Mouse (Mus musculus): ENCODE results near the gene Hmcn1.

Hmcn1 gene

DNA sequence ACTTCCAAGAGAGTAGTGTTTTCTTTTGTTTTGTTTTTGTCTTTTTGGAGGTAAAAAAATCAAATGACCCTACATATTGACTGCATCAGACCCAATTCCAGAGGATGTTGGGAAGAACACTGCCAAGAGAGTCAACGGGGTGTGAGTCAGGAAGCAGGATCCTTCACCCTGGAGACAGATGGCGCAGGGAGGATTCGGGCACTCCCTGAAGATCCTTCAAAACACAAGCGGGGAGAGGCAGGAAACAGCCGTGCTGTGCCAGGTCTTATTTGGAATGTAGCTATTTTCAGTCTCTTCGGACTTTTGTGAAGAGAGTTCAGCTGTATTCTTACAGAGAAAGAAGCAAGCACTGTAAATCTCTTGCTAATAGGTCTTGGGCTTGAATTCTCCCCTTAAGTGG, 120.0 kb downstream of the Hmcn1 start:
- DNase-seq = peak; percentile 91

DNA sequence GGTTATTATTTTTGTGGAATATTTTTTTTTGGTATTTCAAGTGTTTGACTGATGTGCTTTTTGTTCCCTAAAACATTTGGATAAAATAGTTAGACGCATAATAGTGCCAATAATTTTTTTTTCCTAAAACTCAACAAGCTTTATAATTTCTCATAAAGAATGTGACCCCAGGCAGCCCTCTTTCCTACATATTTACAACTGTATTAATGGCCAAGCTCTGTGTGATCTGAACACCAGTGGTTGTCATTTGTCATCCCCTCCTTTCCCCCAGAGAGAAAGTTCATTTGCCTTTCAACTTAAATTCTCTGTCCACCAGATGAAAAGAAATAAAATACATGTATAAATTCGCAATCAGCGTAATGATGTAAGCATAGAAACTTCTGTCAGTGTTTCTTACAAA, 121.1 kb downstream of the Hmcn1 start:
- no peak for DNase-seq

DNA sequence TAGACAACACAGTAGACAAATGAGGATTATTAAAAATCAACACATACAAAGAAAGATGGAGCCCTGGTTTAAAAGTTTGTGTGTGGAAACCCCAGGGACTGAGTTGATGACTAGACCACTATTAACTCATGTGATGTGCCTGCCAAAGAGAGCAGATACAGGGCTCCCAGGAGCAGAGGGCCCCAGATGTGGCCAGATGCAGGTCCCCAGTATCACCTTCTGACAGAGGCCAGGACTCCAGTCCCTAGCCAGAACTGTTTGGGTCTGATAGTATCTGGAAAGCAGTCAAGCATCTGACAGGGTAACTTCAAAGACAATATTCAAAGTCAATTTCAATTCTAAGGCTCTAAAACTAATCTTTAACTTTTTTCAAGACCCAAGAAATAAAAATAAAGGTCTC, 124.0 kb downstream of the Hmcn1 start:
- no peak for DNase-seq

DNA sequence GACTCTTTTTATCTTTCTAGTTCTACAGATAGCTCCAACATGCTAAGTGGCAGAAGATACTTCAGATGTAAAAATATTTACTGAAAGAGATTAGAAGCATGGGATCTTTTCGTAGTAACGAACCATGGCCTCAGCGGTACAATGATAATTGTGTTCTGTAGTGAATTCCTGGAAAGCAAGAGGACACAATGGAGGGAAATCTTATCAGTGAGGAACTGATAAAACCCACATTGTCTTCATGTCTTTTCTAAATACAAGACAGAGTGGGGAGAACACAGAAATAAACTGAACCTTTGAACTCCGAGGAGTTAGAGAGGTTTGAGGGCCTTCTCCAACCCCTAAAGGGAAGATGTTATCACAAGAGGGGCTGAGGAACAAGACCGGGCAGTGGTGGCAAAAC, 126.6 kb downstream of the Hmcn1 start:
- no peak for DNase-seq

DNA sequence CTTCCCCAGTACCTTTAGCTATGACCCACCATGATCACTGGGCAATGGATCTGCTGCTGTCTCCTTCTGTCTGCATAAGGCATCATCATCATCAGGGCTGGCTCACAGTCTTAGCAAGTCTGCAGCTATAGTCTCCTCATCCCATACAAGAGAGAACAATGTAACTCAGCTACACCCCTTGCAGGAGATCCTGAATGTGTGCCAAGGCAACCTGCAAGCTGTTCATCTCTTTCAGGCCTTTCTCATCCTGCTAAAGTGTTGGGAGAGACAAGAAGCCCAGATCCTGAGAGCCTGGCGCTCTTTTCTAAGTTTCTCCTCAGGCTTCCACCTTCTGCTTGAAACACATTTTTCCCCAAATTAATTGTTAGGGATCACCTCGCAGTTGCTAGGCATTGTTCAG, 135.5 kb downstream of the Hmcn1 start:
- no peak for DNase-seq

DNA sequence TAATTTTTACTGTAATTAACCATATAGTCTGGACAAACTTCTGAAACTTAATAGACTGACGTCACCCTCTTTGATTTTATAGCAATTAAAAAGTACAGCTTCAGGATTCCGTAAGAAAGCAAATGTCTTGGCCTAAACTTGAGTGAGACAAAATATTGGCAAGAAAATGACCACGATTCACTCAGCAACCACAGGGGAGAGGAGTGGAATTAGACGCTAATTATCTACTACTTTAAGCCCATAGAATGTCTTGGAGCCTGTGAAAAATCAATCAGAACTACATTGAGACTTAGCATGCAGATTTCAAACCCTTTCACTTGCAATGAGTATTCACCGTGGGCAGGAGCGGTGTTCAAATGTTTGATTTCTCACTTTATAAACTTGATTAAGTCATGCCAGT, 159.8 kb downstream of the Hmcn1 start:
- no peak for DNase-seq

DNA sequence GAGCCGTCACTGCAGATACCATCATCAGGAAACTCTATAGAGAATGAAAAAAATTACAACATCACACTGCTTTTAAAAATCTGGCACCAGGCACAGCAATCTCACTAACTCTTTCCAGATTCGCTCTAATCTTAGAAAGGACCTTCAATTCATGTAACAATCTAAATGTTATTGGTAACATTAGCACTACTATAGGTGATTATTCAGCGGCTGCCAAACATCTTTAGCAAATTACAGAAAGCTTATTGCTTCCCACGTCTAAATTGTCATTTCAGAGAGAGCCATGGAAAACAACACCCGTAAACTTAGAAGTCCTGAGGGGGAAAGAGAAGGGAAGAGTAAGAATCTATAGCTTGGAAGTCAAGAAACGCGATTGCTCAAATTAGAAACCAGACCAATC, 163.4 kb downstream of the Hmcn1 start:
- DNase-seq = no peak

DNA sequence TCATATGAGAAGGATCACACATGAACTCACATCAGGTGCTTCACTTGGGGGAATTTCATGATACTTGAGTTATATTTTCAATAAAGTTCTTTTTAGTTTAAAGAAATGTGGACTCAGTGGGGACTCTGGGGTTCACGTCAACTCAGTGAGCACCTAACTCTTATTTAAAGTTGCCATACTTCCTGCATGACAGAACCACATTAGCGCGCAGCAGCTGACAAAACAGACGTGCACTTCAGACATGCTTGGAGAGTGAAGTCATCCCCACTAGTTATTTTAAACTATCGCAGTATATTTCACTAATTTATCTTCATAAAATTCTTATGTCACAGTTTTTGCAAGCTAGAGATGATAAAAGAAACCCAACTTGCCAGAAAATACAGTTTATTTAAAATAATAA, 166.1 kb downstream of the Hmcn1 start:
- DNase-seq = no peak

DNA sequence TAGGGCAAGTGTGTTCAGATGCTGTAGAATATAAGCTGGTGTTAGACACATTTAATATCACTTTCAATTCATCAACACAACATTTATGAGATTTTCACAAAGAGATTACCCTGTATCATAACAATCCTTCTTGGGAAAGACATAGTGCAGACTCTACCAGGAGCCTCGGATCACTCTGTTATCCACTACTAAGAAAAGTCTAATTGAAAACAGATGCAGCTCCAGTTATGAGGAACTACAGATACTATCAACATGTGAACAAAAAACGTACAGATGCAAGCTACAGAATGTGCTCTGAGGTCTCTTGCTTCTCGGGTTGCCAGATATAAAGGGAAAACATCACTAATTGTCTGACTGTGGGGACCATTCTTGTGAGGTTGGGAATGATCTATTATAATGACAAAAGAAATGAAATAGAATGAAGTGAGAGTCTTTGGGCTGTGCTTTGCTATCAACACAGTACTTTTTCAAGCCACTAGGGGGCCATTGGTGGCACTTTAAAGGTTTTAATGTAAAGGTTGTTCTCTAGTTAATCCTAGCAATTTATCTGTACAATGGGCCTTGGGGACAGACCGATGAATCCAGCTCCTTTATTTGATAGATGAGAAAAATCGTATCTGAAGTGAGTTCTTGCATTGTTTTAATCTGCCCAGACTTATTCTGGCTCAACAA, 168.8 kb downstream of the Hmcn1 start:
- peak; percentile 3 for DNase-seq

DNA sequence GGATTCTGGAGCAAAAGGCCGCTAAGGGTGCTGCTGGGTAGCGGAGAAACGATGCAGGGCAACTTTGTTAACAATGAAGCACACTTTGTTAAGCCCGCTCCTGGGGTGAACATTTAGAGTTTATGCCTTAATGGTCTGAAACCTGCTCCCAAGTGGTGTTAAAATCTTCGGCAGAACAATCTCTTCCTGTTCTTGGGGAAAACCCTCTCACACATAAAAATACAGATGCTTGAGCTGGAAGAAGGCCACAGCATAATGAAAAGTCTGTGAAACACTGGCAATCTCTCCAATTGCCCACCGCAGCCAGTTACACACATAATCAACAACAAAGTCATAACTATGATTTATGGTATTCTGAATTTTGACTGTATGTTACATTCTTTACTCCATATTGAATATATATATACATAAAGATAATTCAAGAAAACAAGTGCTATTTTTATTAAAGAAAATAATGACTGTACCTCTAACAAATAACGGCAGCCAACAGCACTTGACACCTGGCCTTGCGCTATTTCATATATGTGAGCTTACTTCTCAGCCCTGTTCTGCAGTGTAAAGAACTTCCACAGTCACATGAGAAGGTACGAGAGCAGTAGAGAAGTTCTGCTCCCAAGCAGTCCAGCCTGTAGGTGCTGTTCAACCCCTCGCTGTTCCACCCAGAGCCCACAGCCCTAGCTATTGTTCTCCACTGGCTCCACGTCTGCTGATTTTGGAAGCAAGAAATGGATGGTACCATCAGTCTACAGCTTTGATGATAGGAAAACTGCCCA, 177.0 kb downstream of the Hmcn1 start:
- no peak for DNase-seq

DNA sequence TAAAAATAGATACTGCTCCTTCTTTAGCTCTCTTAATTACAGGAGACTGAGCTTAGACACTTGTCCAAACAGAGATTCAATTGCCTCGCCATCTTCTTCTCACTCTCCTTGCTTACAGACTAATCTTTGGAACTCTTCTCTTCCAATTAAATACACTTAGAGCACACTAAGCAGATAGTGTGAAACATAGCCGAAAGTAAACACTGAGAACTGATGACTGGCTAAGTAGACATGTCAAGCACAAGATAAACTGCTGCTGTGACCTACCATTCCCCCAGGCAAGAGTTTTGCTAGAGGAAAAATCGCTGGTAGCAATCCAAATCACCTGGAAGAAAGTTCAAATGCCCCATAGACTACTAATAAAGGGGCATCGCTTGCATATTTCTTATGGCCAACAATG, 178.3 kb downstream of the Hmcn1 start:
- DNase-seq = no peak

DNA sequence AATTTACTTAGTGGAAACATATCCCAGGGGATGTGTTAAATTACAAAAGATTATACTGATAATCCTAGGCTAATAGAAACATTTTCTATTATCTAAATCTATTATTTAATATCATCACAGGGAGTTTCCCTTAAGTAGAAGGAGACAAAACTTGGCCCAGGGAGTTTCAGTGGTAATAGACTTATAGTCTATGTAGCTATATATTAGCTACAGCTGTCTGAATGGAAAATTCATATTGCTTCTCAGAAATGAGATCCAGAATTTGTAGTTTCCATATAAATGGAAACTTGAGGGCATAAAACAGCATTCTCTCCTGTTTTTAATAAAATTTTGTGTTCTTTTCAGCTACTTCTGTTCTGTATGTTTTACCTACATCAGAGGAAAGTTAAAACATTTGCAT, 179.9 kb downstream of the Hmcn1 start:
- DNase-seq = no peak

DNA sequence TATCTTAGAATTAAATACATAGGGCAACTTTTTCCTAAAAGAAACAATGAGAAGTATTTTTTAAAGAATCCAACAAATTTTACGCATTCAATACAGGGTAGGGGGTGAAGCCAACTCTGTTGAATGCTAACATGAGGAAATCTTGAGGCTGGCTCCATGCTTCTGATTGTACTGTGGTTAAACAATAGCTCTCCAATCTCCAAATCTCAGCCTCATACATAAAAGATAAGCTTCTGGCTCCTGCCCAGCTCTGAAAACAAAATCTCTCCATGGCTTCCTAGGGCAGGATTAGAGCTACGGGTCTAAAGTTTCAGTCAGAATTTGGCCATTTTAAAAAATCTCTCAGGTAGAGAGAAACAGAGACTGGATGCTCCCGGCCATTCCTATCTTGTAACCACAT, 186.4 kb downstream of the Hmcn1 start:
- no peak for DNase-seq

DNA sequence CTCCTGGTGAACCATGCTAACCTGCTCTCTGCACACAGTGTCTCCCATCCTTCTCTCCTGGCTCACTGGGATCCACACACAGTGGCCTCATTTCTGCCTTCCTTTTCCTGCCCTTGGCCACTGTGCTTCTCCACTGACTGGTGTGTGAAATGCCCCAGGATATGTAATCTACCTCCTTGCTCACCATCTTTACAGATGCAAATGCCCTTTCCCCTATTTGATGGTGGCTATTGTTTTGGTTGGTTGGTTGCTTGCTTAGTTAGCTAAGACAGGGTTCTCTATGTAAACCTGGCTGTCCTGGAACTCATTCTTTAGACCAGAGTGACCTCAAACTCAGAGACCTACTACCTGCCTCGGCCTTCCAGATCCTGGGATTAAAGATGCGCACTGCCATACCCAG, 187.8 kb downstream of the Hmcn1 start:
- DNase-seq = no peak

DNA sequence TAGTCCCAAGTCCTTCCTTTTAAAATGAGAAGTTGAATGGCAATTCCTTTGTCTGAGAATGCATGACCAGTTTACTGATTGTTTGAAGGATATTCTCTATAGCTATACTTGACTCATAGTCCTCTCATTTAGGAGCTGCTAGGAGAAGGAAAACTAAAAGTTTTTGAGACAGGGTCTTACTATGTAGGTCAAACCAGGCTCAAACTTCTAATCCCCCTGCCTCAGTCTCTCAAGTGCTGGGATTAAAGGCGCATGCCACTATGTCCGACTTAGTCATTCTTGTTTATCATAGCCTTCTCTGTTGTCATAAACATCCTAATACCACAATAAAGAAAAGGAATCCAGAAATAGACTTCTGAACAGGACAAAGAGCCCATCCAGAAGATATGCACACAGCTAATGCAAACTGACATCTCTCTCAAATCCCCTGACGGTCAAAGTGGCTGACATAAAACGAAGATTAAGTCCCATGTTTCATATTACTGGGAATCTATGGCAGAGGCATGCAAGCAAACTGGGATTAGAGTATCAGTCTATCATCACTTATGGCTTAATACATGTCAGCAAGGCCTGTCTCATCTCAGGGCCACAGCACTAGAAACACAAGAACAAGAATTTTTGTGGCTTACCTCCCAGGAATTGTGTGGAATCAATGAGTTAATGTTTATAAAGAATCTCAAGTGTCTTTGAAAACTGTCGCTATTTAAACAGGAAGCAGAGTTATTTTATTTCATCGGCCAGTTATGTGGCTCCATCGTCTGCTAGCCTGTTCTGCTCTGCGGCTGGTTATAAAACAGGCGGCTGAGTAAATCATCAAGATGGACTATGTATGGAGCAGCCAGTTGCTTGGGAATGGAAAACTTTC, 188.8 kb downstream of the Hmcn1 start:
- no peak for DNase-seq

DNA sequence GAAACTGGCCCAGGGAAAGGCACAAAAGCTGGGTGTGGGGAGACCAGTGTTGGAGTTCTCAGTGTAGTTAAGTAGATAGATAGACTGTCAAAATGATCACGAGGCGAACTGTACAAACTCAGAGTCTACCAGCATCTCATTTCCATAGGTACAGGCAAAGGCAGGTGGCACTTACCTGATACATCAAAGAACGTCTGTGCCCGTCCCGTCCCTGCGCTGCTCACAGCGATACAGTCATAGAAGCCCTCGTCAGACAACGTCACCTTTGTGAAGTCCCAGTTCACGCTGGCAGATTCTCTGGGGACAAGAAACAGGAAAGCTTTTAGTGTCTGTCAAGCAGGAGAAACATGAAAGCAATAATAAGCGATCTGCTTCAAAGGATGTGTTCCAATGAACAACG, 190.6 kb downstream of the Hmcn1 start:
- no peak for DNase-seq

DNA sequence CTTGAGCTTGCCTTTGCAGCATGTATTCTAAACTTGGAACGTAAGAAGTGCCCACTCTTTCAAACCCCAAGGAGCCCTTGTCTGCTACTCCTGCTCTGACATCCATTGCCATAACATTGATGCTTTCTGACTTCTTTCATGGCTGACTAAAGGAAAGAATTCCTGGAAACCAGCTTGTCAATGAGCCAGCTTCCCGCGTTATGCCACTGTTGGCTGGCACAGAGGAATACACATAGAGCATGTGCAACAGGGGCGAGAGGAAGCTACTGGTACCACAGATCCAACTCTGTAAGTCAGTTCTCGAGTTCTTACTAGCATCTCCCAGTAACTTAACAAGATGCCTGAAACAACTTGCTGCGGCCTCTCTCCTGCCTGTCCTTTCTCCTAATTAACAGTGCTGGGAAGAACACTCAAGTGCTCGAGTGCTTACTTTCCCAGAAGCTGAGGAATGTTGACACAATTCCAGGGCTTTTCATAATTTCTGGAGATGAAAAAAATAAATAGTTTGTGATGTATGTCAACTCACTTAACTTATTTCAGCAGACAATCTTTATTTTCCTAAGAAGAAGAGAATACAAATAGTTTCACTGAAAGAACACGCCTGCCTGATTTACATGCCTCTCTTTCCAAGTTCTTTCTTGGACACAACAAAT, 192.5 kb downstream of the Hmcn1 start:
- DNase-seq = no peak

DNA sequence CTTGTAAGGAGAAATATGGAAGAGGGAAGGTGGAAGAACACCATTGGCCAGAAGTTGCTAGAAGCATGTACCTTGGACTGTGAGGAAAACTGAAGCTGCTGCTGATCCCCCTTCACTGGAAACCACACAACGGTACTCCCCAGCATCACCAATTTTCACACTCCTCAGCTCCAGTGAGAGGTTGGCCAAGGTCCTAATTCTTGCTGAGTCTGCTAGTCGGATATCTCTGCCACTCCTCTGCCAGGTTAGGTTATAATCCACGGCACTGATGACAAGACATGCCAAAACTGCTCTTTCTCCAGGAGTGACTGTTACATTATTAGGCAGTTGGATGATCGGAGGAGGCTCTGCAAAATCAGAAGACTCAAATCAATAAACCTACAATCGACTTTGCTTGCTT, 194.6 kb downstream of the Hmcn1 start:
- DNase-seq = no peak

DNA sequence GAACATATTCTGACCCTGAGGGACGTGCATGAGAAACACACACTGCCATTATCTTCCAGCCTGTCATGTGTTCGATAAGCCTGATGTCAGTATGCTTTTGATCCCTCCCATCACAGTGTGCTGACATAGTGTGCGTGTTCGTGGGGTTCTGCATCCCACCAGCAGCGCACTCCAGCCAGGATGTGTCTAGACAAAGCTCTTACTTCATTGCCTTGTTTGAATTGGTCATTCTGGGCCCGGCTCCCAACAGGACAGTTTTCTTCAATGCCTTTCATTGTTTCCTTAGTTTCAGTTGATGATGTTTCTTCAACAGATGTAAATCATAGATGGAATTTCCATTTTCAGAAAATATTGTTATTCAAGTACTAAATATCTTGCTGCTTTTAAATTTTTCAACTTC, 206.5 kb downstream of the Hmcn1 start:
- DNase-seq = no peak

DNA sequence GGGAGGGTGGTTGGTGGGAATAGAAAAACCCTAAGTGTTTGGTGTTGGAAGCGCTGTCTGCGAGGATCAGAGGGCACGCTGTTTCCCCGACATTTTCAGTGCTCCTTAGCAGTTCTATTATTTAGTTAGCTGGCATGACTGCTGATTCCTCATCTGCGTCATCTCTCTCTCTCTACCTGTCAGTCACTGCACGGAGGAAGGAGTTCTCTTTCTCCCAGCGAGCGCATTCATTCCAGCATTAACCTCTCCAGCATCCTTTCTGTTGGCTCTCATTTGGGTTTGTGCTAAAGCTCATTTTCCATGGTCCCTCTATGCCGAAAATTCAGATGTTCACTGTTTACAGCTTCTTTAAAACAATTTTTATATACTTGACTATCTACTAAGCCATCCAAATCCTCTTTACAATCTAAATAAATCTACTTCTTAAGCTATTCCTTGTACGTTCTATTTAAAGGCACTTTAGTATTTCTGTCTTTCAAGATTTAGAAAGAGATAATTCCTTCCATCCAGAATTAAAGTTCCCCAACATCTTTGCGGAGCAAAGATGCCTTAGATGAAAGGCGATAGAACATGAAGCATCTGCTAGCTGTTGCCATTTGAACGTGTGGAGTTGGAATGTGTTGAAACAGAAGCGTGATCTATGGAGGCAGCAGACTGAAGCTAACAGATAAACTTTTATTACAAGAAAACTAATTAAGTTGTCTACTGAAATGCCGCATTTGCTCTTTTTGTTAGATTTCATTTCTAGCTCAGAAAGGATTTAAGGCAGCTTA, 210.0 kb downstream of the Hmcn1 start:
- DNase-seq = no peak

DNA sequence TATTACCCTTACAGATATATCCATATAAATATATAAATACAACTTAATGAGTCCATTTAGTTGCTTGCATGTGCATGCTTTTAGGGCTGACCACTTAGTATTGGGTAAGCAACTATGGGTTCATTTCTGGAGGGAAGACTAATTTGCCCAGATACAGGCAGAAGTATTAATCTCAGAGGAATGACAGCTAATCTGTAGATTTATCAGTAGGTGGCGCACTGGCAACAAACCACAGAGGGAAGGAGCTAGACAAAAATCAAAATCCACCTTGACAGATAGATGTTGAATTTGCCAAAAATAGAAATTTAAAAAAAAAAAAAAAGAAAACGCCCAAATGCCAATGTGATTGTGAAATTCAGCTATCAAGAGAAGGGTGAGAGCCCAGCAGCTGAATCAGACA, 213.3 kb downstream of the Hmcn1 start:
- DNase-seq = peak; percentile 27

DNA sequence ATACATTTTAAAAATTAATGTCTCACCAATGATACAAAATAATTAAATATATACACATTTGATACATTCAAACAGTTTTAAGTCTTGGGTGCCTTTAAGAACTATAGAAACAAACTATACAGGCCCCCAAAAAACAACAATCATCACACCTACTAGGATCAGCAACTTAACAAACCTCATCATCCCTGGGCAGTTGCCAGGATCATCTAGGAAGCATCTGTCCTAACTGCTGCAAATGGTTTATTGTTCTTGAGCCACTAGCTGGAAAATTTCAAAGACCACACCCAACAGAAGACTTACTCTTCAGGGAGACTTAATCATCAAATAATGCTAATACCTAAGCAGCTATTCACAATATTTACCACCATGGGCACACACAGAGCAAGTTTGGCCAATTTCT, 216.5 kb downstream of the Hmcn1 start:
- no peak for DNase-seq

DNA sequence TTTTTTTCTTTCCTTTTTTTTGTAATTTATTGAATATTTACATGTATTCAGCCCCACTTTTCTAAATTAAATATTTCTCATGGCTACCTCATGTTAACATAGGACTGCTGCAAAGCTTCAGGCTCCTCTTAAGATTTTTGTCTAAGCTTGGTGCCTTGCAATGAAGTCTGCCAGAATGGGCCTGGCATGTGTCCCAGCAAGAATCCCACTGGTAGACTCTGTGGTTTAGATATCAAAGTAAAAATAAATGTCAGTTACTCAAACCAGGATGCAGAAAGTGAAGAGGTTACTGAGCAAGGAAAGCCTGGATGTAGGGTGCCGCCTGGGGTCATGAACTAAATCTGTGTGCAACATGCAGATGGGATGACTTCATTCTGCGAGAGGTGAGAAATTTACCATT, 217.5 kb downstream of the Hmcn1 start:
- no peak for DNase-seq

Measured in cerebellum, adult 9-10 months (tissue).